Mouse (Mus musculus) fat pad, adult 2 months (tissue): ENCODE measurements at regions not wholly inside any gene's neighbourhood (a gene's known extent, or its start where the extent isn't known, plus 50 kb on each side); places are given as distances from the start of the nearest gene placed in this dataset.

Experiments
- DNase-seq: peaks from one replicate; pipeline ENCODE4 v3.0.0-alpha.2; 2011; ENCODE audit warnings: low read depth, low spot score; ENCODE audit errors: extremely low read depth

- DNase-seq, result no peak
Measured at GRCm38 (mm10) chr8:116238670-116239069, 266.1 kb upstream of the Dynlrb2 start.

GRCm38 (mm10) chr8:116237561-116238100, 267.1 kb upstream of the Dynlrb2 start:
- peak; percentile 10 for DNase-seq

- DNase-seq, result no peak
Measured at GRCm38 (mm10) chr8:116229654-116230136, 275.1 kb upstream of the Dynlrb2 start.

GRCm38 (mm10) chr8:116227003-116227402, 277.8 kb upstream of the Dynlrb2 start:
- no peak for DNase-seq

GRCm38 (mm10) chr8:116223235-116223634, 281.5 kb upstream of the Dynlrb2 start:
- no peak for DNase-seq

GRCm38 (mm10) chr8:116215909-116216308, 288.9 kb upstream of the Dynlrb2 start:
- DNase-seq, result no peak

- no peak for DNase-seq
Measured at GRCm38 (mm10) chr8:116215286-116215860, 289.4 kb upstream of the Dynlrb2 start.

GRCm38 (mm10) chr8:116203631-116204030, 301.1 kb upstream of the Dynlrb2 start:
- no peak for DNase-seq

GRCm38 (mm10) chr8:116200459-116200999, 304.2 kb upstream of the Dynlrb2 start:
- DNase-seq, result no peak

GRCm38 (mm10) chr8:116196623-116197184, 308.1 kb upstream of the Dynlrb2 start:
- no peak for DNase-seq

GRCm38 (mm10) chr8:116192096-116192495, 312.7 kb upstream of the Dynlrb2 start:
- no peak for DNase-seq

- DNase-seq, result no peak
Measured at GRCm38 (mm10) chr8:116185206-116185605, 319.6 kb upstream of the Dynlrb2 start.

GRCm38 (mm10) chr8:116184241-116184640, 320.5 kb upstream of the Dynlrb2 start:
- no peak for DNase-seq

GRCm38 (mm10) chr8:116177946-116178345, 326.8 kb upstream of the Dynlrb2 start:
- no peak for DNase-seq

- no peak for DNase-seq
Measured at GRCm38 (mm10) chr8:116174891-116175290, 329.9 kb upstream of the Dynlrb2 start.

- DNase-seq, result no peak
Measured at GRCm38 (mm10) chr8:116173961-116174360, 330.8 kb upstream of the Dynlrb2 start.

GRCm38 (mm10) chr8:116167874-116168273, 336.9 kb upstream of the Dynlrb2 start:
- no peak for DNase-seq

GRCm38 (mm10) chr8:116164989-116165299, 339.8 kb upstream of the Dynlrb2 start:
- no peak for DNase-seq

GRCm38 (mm10) chr8:116164190-116164988, 340.4 kb upstream of the Dynlrb2 start:
- DNase-seq, result no peak

- DNase-seq, result no peak
Measured at GRCm38 (mm10) chr8:116160932-116161331, 343.8 kb upstream of the Dynlrb2 start.

- DNase-seq, result no peak
Measured at GRCm38 (mm10) chr8:116143687-116144573, 360.8 kb upstream of the Dynlrb2 start.
